Mouse (Mus musculus): ENCODE results near the gene Hspb6. TPM values are rescaled to one million over a fixed set of nuclear protein-coding genes. Genes with fewer than 3 reads are reported as not detected.

Gene Hspb6
- polyA plus RNA-seq, 1 experiment from 2014 or later = 12.1 TPM

GRCm38 (mm10) chr7:30604944-30605343, 53.0 kb downstream of the Hspb6 start:
- Histone ChIP-seq H3K27me3 (no peaks in the 10 kb centered on the region), H3K4me3 (no peak overlapping the region), H3K9ac (no peak overlapping the region), H3K27ac (no peak overlapping the region), H3K4me1 (peaks cover 8% of the 10 kb centered on the region), H3K9me3 (replicated peaks) (no peaks in the 10 kb centered on the region), H3K4me2 (no peak overlapping the region), H3K36me3 (ENCODE audit: poor library complexity, severe bottlenecking) (no peaks in the 10 kb centered on the region)
- WGBS = 90% methylated on average over 8 of the region's 8 CpGs
- ATAC-seq = no peak

Small RNA genes within 50 kb of the gene (microRNA-seq; reads per million reads assigned to microRNA genes)
- gene Gm38670 (not detected), gene Mir3569 (not detected)

Other genes starting within 250 kb of the Hspb6 start
- gene Alkbh6, start 243.5 kb upstream of the Hspb6 start, polyA plus RNA-seq (2015; fragmentation: Nextera tagmentation; extraction: Ambion mirVana) = 101 and 102 TPM in 2 replicates
- gene Syne4, start 237.4 kb upstream of the Hspb6 start, polyA plus RNA-seq (2015; fragmentation: Nextera tagmentation; extraction: Ambion mirVana) = 9.2 and 12.7 TPM in 2 replicates
- not detected in 2 replicates for gene E130208F15Rik, start 230.4 kb upstream of the Hspb6 start, polyA plus RNA-seq (2015; fragmentation: Nextera tagmentation; extraction: Ambion mirVana)
- 24.2 and 24.7 TPM in 2 replicates for gene Sdhaf1, start 228.3 kb upstream of the Hspb6 start, polyA plus RNA-seq (2015; fragmentation: Nextera tagmentation; extraction: Ambion mirVana)
- gene Lrfn3, start 189.4 kb upstream of the Hspb6 start, polyA plus RNA-seq (2015; fragmentation: Nextera tagmentation; extraction: Ambion mirVana) = 8.1 and 9.7 TPM in 2 replicates
- 12.1 and 15.6 TPM in 2 replicates for gene Tyrobp, start 138.4 kb upstream of the Hspb6 start, polyA plus RNA-seq (2015; fragmentation: Nextera tagmentation; extraction: Ambion mirVana)
- gene Hcst, start 132.3 kb upstream of the Hspb6 start, polyA plus RNA-seq (2015; fragmentation: Nextera tagmentation; extraction: Ambion mirVana) = 0.88 TPM in 1 of 2 replicates, not detected in the other
- gene Nfkbid, start 130.4 kb upstream of the Hspb6 start, polyA plus RNA-seq (2015; fragmentation: Nextera tagmentation; extraction: Ambion mirVana) = 1.3 and 1.6 TPM in 2 replicates
- gene Aplp1, start 106.6 kb upstream of the Hspb6 start, polyA plus RNA-seq (2015; fragmentation: Nextera tagmentation; extraction: Ambion mirVana) = 306 and 329 TPM in 2 replicates
- gene Kirrel2, start 94.5 kb upstream of the Hspb6 start, polyA plus RNA-seq (2015; fragmentation: Nextera tagmentation; extraction: Ambion mirVana) = 0.36 and 0.65 TPM in 2 replicates
- 0.15 and 0.18 TPM in 2 replicates for gene Nphs1, start 93.9 kb upstream of the Hspb6 start, polyA plus RNA-seq (2015; fragmentation: Nextera tagmentation; extraction: Ambion mirVana)
- gene Prodh2, start 58.6 kb upstream of the Hspb6 start, polyA plus RNA-seq (2015; fragmentation: Nextera tagmentation; extraction: Ambion mirVana) = 0.31 TPM in 1 of 2 replicates, not detected in the other
- 80.6 and 88.7 TPM in 2 replicates for gene Arhgap33, start 17.1 kb upstream of the Hspb6 start, polyA plus RNA-seq (2015; fragmentation: Nextera tagmentation; extraction: Ambion mirVana)
- gene Proser3, start 121 bp downstream of the Hspb6 start, polyA plus RNA-seq (2015; fragmentation: Nextera tagmentation; extraction: Ambion mirVana) = 14.8 and 17.5 TPM in 2 replicates
- gene Lin37, start 7.7 kb downstream of the Hspb6 start, polyA plus RNA-seq (2015; fragmentation: Nextera tagmentation; extraction: Ambion mirVana) = 53.0 and 65.1 TPM in 2 replicates
- gene U2af1l4, start 11.1 kb downstream of the Hspb6 start, polyA plus RNA-seq (2015; fragmentation: Nextera tagmentation; extraction: Ambion mirVana) = 114 and 122 TPM in 2 replicates
- 20.2 and 22.5 TPM in 2 replicates for gene Gm49396, start 11.2 kb downstream of the Hspb6 start, polyA plus RNA-seq (2015; fragmentation: Nextera tagmentation; extraction: Ambion mirVana)
- gene Psenen, start 11.4 kb downstream of the Hspb6 start, polyA plus RNA-seq (2015; fragmentation: Nextera tagmentation; extraction: Ambion mirVana) = 128 and 141 TPM in 2 replicates
- 7.4 and 8.2 TPM in 2 replicates for gene Igflr1, start 13.2 kb downstream of the Hspb6 start, polyA plus RNA-seq (2015; fragmentation: Nextera tagmentation; extraction: Ambion mirVana)
- 11.6 and 14.1 TPM in 2 replicates for gene Kmt2b, start 36.5 kb downstream of the Hspb6 start, polyA plus RNA-seq (2015; fragmentation: Nextera tagmentation; extraction: Ambion mirVana)
- 0.34 and 0.43 TPM in 2 replicates for gene Zbtb32, start 46.7 kb downstream of the Hspb6 start, polyA plus RNA-seq (2015; fragmentation: Nextera tagmentation; extraction: Ambion mirVana)
- 0.19 and 0.37 TPM in 2 replicates for gene Upk1a, start 60.7 kb downstream of the Hspb6 start, polyA plus RNA-seq (2015; fragmentation: Nextera tagmentation; extraction: Ambion mirVana)
- gene Cox6b1, start 74.0 kb downstream of the Hspb6 start, polyA plus RNA-seq (2015; fragmentation: Nextera tagmentation; extraction: Ambion mirVana) = 944 and 1,056 TPM in 2 replicates
- gene Etv2, start 83.7 kb downstream of the Hspb6 start, polyA plus RNA-seq (2015; fragmentation: Nextera tagmentation; extraction: Ambion mirVana) = not detected in 2 replicates
- gene Rbm42, start 98.1 kb downstream of the Hspb6 start, polyA plus RNA-seq (2015; fragmentation: Nextera tagmentation; extraction: Ambion mirVana) = 144 and 146 TPM in 2 replicates
- 52.7 and 57.2 TPM in 2 replicates for gene Haus5, start 112.8 kb downstream of the Hspb6 start, polyA plus RNA-seq (2015; fragmentation: Nextera tagmentation; extraction: Ambion mirVana)
- gene Pmis2, start 119.4 kb downstream of the Hspb6 start, polyA plus RNA-seq (2015; fragmentation: Nextera tagmentation; extraction: Ambion mirVana) = not detected in 2 replicates
- not detected in 2 replicates for gene 2200002J24Rik, start 146.7 kb downstream of the Hspb6 start, polyA plus RNA-seq (2015; fragmentation: Nextera tagmentation; extraction: Ambion mirVana)
- 0.79 and 1.4 TPM in 2 replicates for gene Atp4a, start 160.0 kb downstream of the Hspb6 start, polyA plus RNA-seq (2015; fragmentation: Nextera tagmentation; extraction: Ambion mirVana)
- 182 and 188 TPM in 2 replicates for gene Tmem147, start 177.4 kb downstream of the Hspb6 start, polyA plus RNA-seq (2015; fragmentation: Nextera tagmentation; extraction: Ambion mirVana)
- gene Gapdhs, start 191.5 kb downstream of the Hspb6 start, polyA plus RNA-seq (2015; fragmentation: Nextera tagmentation; extraction: Ambion mirVana) = 0.93 and 1.0 TPM in 2 replicates
- 1.5 and 1.9 TPM in 2 replicates for gene Sbsn, start 199.3 kb downstream of the Hspb6 start, polyA plus RNA-seq (2015; fragmentation: Nextera tagmentation; extraction: Ambion mirVana)
- gene Dmkn, start 211.6 kb downstream of the Hspb6 start, polyA plus RNA-seq (2015; fragmentation: Nextera tagmentation; extraction: Ambion mirVana) = 0.68 TPM in 1 of 2 replicates, not detected in the other
- not detected in 2 replicates for gene Krtdap, start 235.7 kb downstream of the Hspb6 start, polyA plus RNA-seq (2015; fragmentation: Nextera tagmentation; extraction: Ambion mirVana)

Data from forebrain, embryonic 13.5 days (tissue).